Mouse (Mus musculus) MEL (cell line): ENCODE results near the gene Bud31.

Source experiments
- CHD2 ChIP-seq: IDR thresholded peaks from 2 replicates; pipeline ENCODE4 v1.6.1; 2011; ENCODE audit warnings: low read length, improper control_type of control experiment
- CTCF ChIP-seq, 3 experiments: IDR thresholded peaks in 2 of 3; conservative IDR thresholded peaks in 1 of 3; 2 replicates each; pipeline ENCODE4 v1.5.1; 2011 to 2012; ENCODE audit warnings: low read length in 3 of 3, low read depth in 2 of 3, mild to moderate bottlenecking in 2 of 3, improper control_type of control experiment in 1 of 3, inconsistent platforms in 1 of 3, mixed read lengths in 1 of 3, moderate library complexity in 1 of 3; ENCODE audit not compliant: control insufficient read depth in 1 of 3, insufficient read depth in 1 of 3, poor library complexity in 1 of 3, severe bottlenecking in 1 of 3
- HCFC1 ChIP-seq: IDR thresholded peaks from 2 replicates; pipeline ENCODE4 v1.6.1; 2012; ENCODE audit warnings: low read depth, mild to moderate bottlenecking, inconsistent platforms, low read length, improper control_type of control experiment, moderate library complexity
- MXI1 ChIP-seq: IDR thresholded peaks from 2 replicates; pipeline ENCODE4 v1.6.1; 2011; ENCODE audit warnings: mild to moderate bottlenecking, low read depth, low read length, improper control_type of control experiment
- MYC ChIP-seq: IDR thresholded peaks from 2 replicates; pipeline ENCODE4 v1.6.1; 2011; ENCODE audit warnings: low read depth, mild to moderate bottlenecking, low read length, improper control_type of control experiment, moderate library complexity
- TBP ChIP-seq: IDR thresholded peaks from 2 replicates; pipeline ENCODE4 v1.8.0; 2011; ENCODE audit warnings: low read depth, low read length, improper control_type of control experiment
- USF1 ChIP-seq: IDR thresholded peaks from 2 replicates; pipeline ENCODE4 v1.6.1; 2014; ENCODE audit warnings: low read depth, mild to moderate bottlenecking, inconsistent platforms, low read length, improper control_type of control experiment, moderate library complexity
- ZKSCAN1 ChIP-seq: IDR thresholded peaks from 2 replicates; pipeline ENCODE4 v1.6.1; 2012; ENCODE audit warnings: low read depth, mild to moderate bottlenecking, inconsistent platforms, low read length, improper control_type of control experiment, moderate library complexity

DNA sequence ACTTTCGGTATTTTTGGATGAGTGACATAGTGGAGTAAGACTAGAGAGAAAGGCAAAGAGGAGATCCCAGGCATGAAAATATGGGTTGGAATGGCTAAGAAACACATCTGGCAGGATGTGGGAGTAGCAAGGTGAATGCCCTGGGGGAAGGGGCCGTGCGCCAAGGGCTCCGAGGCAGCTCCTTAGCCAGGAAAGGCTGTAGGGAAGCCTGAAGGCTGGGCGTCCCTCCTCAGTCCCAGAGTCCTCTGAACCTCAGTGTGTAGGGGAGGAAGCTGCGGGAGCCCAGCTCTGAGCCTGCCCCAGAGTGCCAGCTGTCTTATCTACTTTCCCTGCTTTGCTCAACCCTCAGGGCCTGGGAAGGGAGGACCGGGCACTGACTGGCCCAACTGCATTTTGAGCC is 19.2 kb upstream of the Bud31 start:
- TF ChIP-seq CHD2 (no peak), CTCF (IDR thresholded peaks at IDR 0.05 in 2 of 3, conservative IDR thresholded peaks at IDR 0.05 in 1 of 3; ENCODE audit: control insufficient read depth in 1 of 3, insufficient read depth in 1 of 3, low read depth in 2 of 3, low read length in 3 of 3, poor library complexity in 1 of 3, severe bottlenecking in 1 of 3) (no peak), ZKSCAN1 (no peak), MYC (no peak), HCFC1 (no peak), TBP (no peak), MXI1 (no peak), USF1 (no peak)
